Mouse (Mus musculus) urinary bladder, postnatal 36 days (tissue): ENCODE data around the gene Cdc42ep3.

Experiments
- DNase-seq, 2 experiments: peaks; one replicate each; pipeline ENCODE4 v3.0.0; 2022; ENCODE audit warnings: low spot score in 2 of 2, mixed read lengths in 1 of 2

Gene Cdc42ep3

DNA sequence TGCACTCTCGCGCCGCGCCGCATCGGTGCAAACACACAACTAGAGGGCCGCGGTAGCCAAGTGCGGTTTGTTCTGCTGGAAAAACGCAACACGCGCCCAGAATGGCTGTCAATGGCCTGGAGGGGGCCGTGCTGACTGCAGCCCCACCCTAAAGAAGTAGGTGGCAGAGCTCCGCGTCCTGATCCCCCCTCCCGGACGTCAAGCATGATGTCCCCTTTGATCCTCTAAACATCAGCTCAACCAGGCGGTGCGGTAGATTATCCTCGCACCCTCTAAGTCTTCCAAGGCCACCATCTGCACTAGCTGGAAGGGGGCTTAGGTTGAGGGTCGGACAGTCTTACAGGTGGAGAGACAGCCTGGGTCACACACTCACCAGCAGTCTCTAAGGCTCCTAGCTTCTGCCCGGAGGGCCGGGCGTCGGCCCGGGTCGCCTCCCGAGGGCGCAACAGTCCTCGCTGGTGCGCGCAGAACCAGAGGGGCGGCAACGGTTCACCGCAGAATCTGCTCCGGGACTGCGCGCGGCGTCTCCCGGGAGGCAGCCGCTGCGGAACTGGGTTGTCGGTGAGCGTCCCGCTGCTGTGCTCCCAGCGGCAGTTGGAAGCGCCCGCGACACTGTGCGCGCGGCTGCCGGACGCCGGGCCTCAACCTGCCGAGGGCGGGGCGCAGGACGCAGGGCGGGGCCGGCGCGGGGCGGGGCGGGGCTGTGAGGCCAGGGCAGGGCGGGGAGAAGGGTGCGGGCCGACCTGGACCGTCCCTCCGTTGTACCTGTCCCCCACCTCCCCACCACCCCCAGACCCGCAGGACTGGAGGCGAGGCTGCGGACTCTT, at the start of gene Cdc42ep3:
Gene Cdc42ep3, minus strand, starts transcription at position 648 of the 827 bp plus-strand sequence.
- DNase-seq = peak; percentile 72 to 82

DNA sequence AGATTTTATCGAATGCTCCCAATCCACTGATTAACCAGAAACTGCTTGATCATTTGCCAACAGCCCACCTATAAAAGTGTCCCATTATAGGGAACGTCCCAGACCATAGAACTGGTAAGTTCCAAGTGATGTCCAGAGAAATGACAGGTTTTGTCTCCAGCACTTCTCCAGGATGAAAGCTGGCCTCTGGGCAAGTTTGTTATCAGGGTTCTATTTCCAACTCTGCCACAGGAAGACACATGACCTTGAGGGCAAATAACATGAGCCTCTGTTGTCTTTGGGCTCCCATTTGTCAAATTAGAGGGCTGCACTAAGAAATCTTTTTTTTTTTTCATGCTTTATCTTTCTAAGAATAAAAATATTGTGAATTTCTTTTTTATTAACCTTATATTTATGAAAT, 45.5 kb upstream of the Cdc42ep3 start:
- no peak for DNase-seq

DNA sequence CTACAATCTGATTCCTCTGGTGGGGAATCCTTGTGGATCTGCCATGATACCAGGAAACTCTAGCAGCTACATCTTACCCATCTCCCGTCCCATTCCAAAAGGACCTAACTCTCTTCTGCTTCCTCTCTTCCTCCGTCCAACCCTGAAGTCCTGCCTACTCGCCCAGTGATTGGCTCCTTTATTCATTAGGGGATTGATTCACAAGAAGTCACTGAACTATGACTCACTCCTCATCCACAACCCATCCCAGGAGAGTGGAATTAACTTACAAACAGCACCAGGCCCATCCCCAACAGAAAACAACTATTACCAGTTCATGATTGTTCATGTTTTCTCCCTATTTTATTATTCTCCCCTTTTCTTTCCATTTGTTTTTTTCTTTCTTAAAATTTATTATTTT, 43.5 kb upstream of the Cdc42ep3 start:
- DNase-seq = no peak

DNA sequence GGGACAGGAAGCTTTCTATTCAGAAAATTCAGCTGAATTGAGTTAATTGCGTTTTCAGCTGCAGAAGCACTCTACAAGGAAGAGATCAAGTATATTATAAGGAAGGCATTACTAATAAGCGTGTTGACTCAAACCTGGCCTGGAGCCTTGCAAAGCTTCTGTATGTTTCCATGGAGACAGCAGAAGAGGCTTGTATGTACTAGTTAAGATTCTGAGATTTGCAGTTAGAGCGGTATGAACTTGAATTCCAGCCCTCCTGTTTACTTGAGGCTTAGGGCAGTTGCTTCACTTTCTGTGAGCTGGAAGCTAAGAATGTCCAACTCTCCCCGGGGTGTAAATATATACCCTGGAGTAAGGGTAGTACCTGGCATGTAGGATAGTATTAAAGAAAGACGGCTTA, 39.9 kb upstream of the Cdc42ep3 start:
- DNase-seq = peak; percentile 18 to 44

DNA sequence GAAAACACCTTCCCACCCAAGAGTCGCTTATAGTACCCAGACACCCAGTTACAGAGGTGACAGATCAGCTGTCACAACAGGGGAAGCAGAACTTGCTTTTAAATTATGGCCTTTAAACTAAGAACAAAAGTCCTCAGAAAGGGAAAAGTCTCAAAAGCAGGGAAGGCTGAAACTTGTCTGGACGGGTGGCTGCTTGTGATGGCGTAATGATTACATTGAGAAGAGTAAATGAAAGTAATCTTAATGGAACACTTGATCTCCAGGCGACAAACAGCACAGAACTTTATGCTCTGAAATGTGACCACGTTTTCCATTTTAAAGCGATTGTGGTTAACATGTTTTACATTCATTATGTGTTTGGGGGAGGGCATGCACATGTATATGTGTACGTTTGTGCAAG, 39.0 kb upstream of the Cdc42ep3 start:
- DNase-seq = peak in 1 of 2 experiments; percentile 27

DNA sequence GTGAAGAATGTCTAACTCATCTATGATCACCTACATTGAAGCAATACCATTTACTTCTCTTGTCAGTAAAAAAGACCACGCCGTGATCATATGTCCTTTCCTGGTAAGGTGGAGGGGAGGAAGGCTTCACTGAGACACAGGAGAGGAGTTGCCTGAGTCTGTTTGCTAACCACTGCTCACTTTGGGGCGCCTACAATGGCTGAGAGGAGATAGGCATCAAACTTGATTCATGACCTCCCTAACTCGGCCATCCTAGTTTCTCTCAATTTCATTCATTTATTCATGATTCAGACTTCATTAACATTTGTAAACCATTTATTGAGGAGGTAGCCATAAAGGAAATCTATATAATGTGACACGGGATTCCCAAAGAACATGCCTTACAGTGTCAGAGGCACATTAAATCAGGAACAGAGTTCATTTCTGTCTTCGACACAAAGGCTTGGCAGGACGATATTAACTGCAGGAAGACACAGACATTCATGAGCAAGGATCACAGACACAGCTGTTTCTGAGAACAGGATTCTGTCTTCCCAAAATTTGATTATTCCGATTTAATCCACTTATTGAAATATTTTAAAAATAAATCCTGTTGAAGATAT, 32.7 kb upstream of the Cdc42ep3 start:
- DNase-seq = no peak

DNA sequence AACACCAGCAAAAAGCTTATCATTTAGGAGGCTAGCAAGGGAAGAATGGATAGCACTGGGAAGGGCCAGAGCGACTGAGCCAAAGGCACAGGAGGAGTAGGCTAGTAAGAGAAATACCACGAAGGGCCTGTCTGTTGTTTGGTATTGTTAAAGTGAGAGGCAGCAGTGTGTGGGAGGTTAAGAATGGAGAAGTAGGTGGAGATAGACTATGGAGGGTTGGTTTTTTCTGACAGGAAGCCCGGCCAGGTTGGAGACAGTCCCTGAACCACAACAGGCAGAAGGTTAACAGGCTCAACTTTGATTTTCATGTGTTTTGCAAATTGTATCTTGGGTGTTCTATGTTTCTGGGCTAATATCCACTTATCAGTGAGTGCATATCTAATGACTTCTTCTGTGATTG, 26.6 kb upstream of the Cdc42ep3 start:
- DNase-seq = no peak

DNA sequence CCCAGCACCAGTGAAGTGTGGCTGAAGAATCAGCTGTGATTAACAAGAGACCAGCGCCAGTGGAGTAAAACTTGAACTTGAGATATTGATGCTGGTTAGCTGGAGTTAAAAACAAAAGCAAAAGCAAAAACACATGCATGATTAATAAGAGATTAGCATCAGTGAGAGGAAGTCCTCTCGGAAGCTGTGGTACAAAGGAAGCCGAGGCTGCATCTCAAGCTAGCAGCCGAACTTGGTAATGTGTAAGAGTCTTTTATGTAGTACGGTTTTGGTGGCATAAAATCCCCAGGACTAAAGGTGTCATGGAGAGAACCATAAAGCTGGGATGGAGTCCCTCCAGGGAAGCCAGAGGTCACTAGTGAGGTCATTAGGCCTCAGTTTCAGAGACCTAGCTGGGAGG, 24.3 kb upstream of the Cdc42ep3 start:
- no peak for DNase-seq

DNA sequence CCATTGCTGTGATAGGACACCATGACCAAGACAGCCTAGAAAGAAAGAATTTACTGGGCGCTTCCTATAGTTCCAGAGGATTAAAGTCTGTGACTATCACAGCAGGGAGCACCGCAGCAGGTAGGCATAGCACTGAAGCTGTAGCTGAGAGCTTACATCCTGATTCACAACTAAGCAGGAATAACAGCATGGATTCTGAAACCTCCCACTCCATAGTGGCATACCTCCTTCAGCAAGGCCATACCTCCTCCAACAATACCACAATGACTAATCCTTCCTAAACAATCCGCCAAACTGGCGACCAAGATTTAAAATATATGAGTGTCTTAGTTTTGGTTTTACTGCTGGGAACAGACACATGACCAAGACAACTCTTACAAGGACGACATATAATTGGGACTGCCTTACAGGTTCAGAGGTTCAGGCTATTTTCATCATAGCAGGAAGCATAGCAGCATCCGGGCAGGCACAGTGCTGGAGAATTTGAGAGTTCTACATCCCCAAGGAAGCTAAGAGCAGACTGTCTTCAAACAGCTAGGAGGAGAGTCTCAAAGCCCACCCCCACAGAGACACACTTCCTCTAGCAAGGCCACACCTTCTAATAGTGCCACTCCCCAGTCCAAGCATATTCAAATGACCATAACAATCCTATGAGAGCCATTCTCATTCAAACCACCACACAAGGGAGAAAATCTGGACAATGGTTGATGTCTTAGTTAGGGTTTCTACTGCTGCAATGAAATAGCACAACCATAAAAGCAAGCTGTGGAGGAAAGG, 21.7 kb upstream of the Cdc42ep3 start:
- DNase-seq = no peak

DNA sequence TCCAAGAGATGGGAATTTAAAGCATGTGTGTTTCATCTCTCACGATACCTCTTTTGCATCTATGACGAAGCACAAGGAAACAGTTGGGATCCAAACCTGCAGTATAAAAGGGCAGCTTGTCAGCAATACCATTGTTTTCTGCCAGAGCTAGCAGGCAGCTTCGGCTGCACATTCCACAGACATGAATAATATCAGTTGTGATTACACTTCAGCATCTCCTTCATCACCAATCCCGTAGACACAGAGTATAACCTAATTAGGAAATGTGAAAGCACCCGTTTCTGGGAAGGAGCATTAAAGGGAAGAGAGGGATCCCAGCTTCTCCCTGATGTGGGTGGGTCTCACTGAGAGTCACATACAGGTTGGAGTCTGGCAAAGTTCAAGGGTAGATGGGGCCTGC, 18.1 kb upstream of the Cdc42ep3 start:
- DNase-seq = no peak

DNA sequence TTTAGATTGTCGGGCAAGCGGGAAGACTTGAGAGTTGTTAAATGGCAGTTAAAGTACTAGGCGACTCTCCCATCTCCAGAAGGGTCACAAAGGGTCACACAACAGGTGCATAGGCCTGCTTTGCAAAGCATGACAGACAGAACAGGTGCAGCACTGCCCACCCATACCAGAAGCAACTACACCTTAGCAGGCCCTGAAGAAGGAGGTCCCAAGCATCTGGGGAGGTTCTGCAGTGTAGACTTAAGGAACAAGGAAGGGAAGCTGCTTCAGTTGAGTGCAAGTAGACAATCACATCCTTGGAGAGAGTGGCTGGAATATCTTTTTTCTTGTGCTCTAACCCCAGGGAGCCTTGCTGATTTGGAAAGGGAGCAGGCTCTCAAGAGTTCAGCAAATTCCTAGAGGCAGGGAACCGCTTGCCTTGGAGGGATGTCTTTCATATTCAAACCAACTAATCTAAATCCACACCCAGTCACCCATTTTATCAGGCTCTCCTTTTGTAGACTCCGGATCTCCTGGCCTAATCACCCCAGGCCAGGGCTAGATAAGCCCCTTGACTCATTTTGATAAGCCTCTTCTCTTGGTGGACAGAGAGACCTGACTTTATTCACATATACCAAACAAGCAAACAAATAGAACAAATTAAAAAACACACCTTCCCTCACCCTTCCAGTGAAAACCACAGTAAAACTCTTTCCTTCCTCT, 10.0 kb upstream of the Cdc42ep3 start:
- DNase-seq = no peak

DNA sequence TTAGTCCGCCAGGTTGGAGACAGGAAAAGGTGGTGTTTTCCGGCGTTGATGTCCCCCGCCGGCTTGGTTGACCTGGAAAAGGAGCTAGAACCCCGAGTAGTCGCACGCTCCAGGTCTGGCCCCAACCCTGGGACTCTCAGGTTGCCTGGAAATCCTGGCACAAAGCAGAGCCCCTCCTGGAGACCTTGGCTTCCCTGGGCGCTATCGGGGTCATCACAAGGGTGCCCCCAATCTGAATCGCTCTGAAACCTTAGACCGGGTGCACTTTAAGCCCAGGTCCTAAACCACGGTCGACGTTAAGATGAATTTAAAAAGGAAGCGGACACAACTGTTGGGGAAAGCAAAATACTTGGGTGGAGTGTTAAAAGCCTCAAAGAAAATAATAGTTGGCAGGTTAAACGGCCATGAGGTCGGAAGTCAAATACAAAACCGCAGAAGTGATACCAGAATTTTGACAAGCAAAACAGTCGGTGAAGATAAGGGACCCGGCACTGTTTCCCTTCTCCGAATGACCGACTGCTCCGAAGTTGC, 1.2 kb upstream of the Cdc42ep3 start:
- no peak for DNase-seq

DNA sequence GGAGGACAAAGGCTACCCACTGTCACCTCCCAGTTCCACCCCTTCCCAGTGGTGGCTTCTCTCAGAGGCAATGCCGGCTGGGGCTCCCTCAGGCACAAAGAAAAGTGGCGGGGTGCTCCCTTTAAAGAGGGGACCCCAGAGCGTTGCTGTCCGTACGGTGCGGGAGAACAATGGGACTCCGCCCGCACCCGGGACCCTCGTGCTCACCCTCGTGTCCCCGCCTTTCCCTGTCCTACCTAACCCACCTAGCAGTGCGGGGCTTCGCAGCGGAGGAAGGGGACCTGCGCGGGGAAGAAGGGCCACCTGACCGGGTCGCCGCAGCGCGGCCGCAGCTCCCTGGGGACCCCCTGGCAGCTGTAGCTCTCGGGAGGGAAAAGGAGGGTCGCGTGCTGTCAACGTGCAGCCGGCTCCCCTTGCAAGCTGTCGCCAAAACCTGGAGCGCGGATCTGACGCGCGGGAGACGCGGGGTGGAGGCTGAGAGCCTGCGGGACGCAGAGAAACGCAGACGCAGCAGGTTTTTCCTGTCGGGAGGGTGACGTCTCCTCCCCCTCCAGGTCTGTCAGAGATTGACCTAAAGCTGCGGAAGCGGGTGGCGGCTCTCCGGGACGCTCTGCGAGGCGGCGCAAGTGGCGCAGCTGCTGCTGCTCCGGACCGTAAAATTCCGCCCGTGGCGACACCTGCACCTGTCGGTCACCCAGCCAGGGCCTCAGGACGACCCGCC, 540 bp upstream of the Cdc42ep3 start:
- peak; percentile 65 to 77 for DNase-seq

DNA sequence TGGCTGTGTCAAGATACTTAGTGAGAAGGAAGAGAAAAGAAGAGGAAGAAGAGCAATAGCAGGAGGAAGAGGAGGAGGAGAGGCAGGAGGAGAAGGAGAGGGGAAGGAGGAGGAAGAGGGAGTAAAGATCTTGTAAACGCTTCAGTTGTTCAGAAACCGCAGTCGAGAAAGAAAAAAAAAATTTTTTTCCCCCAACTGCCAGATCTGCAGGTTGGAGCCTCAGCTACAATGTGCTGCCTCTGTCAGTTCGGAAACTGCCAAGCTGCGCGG, 782 bp downstream of the Cdc42ep3 start:
- no peak for DNase-seq

DNA sequence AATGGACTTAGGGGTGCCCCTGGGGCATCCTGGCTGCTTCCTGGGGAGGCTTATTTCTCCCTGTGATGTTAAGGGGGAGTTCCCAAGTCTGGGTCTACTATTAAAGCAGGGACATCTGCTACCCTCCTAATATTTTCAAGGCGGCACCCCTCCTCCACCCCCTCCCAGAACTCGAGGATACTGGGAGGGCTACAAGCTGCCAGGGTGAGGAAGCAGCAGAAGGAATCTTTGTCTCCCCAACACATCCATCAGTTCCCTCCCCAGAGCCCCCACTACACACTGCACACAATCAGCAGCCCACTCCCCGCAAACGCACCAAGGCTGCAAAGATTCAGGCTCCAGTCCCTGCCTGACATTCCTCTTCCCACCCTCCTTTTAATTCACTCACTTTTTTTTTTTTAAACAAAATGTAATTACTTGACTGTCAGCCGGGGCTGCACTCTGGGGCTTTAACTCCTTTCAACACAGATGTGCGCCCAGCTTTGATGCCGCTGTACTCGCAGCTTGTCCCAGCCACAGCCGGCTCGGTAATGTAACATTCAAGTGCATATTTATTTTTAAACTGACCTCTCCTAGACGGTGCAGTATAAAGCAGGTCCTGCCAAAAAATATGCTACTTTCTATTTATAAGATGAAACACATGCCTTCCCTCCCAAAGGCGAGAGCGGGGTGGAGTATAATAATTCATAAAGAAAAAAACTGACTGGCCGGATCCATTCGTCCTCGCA, 1.3 kb downstream of the Cdc42ep3 start:
- no peak for DNase-seq

DNA sequence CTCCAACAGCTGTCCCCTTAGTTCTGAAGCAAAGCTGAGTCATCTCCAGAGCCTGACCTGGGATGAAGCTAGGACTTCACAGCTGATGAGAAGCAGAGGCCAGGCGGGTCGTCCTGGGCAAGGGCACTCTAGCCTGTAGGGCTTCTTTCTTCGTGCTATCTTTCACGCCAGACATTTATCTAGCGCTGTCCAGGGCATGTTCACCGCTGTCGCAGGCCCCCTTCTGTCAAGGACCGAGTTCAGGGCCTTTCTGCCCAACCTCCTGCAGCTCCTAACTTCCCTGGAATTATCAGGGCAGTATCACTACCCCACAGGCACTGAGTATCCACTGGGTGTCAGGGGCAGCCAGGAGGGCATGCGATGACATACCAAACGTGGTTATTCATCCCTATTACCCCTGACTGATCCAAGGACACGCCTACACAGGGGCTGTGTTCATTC, 4.1 kb downstream of the Cdc42ep3 start:
- no peak for DNase-seq

DNA sequence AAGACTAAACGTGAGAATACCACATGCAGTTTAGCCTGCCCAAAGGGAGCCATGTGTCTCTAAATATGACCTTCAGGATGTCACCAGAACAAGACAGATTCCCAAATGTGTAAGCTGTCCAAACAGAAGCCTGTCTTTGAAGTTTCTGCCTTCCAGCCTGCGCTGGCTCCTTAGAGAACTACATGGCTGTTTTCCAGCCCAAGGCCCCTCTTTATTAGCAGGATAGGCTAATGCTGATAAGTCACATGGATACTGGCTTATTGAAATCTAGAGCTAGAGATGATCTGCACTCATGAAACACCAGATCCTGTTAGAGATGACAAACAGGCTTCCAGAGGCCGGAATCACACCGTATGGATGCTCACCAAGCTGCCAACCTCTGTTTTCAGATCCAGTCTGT, 5.5 kb downstream of the Cdc42ep3 start:
- no peak for DNase-seq

DNA sequence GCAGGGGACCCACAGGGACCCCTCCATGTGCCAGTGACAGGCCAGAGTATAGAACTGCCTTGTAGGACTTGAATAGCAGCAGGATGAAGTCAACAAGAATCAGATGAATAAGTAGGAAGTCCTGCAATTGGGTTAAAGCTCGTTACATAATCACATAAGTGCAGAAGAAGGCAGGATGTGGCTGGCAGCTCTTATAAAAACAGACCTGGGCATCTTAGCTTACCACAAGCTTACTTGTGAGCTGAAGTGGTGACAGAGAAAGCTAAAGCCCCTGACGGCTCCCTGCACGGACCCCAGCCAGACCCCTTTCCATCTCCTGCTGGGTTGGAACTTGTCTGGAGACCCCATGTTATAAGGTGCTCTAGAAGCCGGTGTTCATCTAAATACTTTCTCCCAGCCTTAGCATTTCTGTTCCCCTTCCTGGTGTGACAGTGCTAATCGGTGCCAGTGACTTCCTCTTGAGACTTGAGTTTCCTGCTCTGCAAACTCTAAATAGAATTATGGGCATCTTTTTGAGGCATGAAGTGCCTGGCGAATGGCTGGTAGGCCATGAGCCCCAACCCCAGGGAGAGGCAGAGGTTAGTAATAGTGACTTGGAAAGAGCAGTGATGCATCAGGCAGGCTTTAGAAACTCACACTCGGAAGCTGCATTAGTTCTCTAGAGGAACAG, 6.8 kb downstream of the Cdc42ep3 start:
- no peak for DNase-seq

DNA sequence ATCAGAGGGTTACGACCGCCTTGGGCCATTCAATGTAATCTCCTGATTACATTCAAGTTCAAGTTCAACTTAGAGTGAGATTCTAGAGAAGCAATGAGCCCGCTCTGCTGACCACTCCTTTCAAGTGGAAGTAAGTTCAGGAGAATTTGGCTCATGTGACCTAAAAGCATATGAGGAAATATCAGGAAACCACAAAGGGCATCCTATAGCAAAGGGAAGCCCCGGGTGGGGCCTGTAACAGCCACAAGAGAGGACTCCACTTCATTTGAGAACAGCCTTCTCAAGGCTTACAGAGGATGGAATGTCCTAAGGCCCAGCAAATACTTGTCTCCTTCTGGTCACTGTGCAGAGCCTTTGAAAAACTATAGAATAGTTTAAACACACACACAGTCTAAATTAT, 7.6 kb downstream of the Cdc42ep3 start:
- DNase-seq = no peak
